Mouse (Mus musculus): ENCODE data around the gene Ten1.

Gene Ten1

DNA sequence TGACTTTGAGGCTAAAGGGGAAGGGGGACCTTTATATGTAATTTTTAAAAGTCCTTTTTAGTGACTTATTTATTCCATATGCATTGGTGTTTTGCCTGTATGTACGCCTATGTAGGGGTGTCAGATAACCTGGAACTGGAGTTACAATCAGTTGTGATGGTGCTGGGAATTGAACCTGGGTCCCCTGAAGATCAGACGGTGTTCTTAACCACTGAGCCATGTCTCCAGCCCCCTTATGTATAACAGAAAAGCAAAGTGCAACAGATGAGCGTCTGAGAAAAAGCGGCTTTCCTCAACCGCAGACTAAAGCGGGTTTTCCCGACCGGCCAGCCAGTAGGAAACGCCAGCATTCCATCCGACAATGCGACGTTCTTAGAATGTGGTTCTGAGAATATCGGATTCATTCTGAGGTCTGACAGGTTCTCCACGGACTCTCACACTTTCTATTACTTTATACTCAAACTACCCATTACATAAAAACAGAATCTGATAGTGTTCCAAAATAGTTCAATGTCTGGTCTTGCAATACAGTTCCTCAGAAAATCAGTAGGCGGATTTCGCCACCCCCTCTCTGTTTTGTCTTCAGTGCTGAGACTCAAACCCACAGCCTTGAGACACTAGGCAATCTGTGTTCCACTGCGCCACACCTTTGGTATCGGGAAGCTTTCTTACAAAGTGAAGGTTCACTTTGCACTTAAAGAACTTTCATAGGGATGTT lies 1.6 kb upstream of the Ten1 start:
- no peak for DNase-seq (ENCODE audit: low spot score in 2 of 2)

DNA sequence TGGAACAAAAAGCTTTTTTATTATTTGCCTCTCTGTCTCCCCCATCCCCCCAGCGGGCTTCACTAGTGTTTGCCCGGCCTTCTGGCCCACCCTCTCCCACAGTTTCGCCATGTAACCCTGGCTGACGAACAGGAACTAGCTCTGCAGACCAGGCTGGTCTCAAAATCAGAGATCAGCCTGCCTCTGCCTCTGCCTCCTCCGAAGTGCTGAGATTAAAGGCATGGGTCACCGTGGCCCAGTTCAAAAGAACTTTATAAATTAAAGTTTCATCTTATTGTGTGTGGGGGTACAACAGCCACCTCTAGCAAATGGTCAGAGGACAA lies 1.1 kb upstream of the Ten1 start:
- no peak for DNase-seq (ENCODE audit: low spot score in 2 of 2)

- DNase-seq (ENCODE audit: low spot score in 2 of 2): no peak
Observed at GRCm38 (mm10) chr11:116198132-116198531, 523 bp upstream of the Ten1 start.

- DNase-seq (ENCODE audit: low spot score in 2 of 2): no peak
Observed at GRCm38 (mm10) chr11:116201151-116201550, 2.5 kb downstream of the Ten1 start.

GRCm38 (mm10) chr11:116203150-116203549 lies 4.5 kb downstream of the Ten1 start:
- no peak for DNase-seq (ENCODE audit: low spot score in 2 of 2)

DNA sequence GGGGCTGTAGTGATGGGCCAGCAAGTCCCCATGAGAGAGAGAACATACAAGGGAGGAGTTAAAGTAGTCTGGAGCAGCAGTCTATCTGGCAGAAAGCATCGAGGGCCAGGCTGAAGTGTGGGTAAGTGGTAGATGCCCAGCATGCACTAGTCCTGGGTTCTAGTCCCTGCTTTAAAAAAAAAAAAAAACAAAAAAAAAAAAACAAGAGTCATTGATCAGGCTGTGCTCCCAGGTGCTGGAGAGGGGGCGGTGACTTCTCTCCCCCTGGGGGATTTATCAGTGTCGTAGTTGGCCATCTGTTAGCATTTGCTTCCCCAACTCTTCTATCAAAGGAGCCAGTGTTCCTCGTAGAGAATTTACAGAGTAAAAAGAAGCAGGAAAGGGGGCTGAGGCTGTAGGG lies 8.0 kb downstream of the Ten1 start:
- no peak for DNase-seq (ENCODE audit: low spot score in 2 of 2)

DNA sequence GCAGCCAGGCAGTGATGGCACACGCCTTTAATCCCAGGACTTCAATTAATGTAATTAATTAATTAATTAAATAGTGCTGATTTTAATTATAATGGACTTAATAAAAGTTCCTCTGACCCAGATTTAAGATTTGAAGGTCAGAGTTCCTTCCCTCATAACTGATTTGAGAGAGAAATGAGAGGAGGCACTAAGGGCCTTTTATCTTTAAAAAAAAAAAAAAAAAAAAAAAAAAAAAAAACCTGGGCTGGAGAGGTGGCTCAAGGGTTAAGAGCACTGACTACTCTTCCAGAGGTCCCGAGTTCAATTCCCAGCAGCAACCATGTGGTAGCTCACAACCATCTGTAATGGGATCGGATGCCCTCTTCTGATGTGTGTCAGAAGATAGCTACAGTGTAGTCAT lies 10.0 kb downstream of the Ten1 start:
- DNase-seq (ENCODE audit: low spot score in 2 of 2): no peak

DNA sequence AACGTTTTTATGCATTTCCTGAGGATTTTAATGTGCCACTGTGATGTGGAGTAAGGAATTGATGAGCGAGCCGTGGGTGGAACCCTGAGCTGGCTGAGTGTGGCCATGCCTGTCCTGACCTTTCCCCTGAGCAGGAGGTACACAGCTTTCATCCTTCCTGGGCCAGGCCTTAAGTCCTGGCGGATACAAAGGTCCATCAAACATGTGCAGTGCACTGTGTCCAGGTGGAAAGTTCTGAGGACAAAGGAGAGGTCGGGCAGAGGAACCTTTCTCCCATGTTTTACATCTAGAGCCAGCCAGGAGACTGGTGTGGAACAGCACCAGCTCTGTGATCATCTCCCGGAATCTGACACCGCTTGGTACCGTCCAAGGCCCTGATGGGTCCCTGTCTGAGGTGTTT lies 10.6 kb downstream of the Ten1 start:
- DNase-seq (ENCODE audit: low spot score in 2 of 2): no peak

- no peak for DNase-seq (ENCODE audit: low spot score in 2 of 2)
Observed at GRCm38 (mm10) chr11:116210696-116211095, 12.0 kb downstream of the Ten1 start.

- DNase-seq (ENCODE audit: low spot score in 2 of 2): no peak
Observed at GRCm38 (mm10) chr11:116212847-116213246, 14.2 kb downstream of the Ten1 start.

- no peak for DNase-seq (ENCODE audit: low spot score in 2 of 2)
Observed at GRCm38 (mm10) chr11:116213877-116214510, 15.3 kb downstream of the Ten1 start.

DNA sequence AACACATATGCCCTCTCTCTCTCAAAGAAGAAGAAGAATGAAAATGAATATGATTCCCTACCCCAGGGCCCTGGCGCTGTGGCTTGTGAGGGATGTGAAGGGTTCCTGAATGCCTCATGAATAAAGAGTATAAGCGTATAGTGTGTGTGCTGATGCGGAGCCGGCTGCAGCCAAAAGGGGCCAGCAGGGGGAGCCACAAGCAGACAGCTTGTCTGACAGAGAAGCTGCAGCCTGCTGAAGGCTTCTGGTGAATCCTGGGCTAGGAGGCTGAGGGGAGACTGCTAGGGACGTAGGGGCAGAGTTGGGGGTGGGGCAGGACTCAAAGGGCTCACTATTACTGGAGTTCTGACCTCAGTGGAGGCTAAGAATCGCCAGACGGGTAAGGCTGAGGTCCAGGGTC lies 16.5 kb downstream of the Ten1 start:
- DNase-seq (ENCODE audit: low spot score in 2 of 2): peak in 1 of 2 experiments; percentile 23

DNA sequence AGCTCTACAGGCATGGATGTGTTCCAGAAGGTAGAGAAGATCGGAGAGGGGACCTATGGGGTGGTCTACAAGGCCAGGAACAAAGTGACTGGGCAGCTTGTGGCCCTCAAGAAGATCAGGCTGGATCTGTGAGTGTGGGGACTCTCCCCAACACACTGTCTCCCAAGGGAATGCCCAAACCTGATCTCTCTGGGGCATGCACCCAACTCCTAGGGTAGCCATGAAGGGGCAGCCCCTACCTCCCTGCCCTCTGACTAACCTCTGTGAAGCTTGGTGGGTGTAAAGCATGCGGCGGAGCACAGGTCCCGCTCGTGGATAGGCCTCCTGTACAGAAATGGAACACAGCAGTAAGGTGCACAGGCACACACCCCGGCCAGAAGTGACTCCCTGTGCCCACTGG lies 17.3 kb downstream of the Ten1 start:
- no peak for DNase-seq (ENCODE audit: low spot score in 2 of 2)

DNA sequence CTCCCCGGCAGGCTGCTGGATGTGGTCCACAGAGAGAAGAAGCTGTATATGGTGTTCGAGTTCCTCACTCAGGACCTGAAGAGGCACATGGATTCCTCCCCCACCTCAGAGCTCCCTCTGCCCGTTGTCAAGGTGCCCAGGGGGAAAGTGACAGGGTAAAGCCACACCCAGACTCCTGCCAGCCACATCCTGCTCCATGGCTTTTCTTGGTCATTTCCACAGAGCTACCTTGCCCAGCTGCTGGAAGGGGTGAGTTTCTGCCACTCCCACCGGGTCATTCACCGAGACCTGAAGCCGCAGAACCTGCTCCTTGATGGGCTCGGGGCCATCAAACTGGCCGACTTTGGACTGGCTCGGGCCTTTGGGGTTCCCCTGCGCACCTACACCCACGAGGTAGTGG lies 17.9 kb downstream of the Ten1 start:
- no peak for DNase-seq (ENCODE audit: low spot score in 2 of 2)

GRCm38 (mm10) chr11:116218263-116218662 lies 19.6 kb downstream of the Ten1 start:
- DNase-seq (ENCODE audit: low spot score in 2 of 2): no peak

- DNase-seq (ENCODE audit: low spot score in 2 of 2): no peak
Observed at GRCm38 (mm10) chr11:116218737-116219400, 20.2 kb downstream of the Ten1 start.

DNA sequence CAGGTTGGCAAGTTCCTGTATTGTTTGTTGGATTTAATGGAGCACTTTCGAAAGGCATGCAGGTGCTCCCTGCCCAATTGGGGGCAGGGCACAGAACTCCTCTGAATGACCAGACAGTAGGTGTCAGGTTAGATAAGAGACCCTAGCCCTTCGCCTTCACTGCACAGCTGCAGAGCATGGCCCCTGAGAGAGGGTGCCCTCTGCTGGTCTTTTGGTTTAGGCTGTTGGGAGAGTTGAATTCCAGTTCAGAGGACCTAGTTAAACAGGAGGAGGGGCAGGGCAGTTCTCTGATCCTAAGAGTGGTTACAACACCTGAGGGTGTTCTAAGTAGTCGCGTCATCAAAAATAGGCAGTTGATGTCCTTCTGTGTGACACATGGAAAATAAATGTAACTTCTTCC lies 21.2 kb downstream of the Ten1 start:
- DNase-seq (ENCODE audit: low spot score in 2 of 2): peak in 1 of 2 experiments; percentile 58

DNA sequence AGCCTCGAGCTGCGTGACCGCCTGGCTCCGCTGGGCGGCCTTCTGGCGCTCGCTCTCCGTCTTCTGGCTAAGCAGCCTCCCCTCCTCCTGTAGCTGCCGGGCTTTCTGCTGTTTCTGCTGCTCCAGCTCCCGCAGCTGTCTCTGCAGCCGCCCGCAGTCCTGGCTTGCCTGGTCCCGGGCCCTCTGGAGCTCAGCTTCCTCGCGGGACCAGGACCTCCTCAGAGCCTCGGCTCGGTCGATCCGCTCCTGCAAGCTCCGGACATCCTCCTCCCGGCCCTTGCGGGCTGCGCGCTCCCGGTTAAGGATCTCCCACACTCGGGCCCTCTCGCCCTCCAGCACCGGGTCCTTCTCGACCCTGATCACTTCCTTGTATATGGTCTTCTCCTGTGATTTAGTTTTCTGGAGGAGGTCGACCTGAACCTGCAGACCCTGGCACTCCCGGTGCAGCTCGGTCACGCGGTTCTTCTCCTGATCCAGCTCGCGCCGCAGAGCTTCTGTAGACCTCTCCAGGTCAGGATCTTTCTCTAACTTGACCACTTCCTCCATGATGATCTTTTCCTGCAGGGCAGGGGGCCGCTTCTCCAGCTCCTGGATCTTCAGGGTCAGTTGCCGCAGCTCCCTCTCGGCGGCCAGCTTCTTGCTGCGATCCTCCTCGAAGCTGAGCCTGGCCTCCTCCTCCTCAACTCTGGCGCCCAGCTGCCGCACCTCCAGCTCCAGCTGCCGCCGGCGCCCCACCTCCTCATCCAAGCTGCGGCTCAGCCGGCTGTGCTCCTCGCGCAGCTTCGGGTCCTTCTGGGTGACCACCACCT lies 23.5 kb downstream of the Ten1 start:
- no peak for DNase-seq (ENCODE audit: low spot score in 2 of 2)

- no peak for DNase-seq (ENCODE audit: low spot score in 2 of 2)
Observed at GRCm38 (mm10) chr11:116222740-116223059, 24.0 kb downstream of the Ten1 start.

GRCm38 (mm10) chr11:116226414-116226813 lies 27.8 kb downstream of the Ten1 start:
- DNase-seq (ENCODE audit: low spot score in 2 of 2): peak; percentile 67 to 84

DNA sequence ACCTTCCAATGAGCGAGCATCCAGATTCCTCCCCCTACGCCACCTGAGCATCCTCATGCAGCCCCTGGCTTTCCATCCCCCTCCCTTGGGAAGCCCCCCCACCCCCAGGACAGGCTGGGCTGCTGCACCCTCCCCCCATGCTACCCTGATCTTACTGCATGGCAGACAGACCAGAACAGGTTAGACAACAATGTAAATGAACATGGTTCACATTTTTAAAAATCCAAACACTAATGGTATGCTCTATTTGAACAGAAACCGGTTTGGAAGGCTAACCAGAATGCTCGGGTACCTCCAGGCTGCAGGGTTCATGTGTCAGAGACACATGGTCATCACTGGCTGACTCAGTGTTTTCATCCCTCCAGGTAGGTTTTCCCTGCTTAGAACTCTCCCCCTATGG lies 30.0 kb downstream of the Ten1 start:
- no peak for DNase-seq (ENCODE audit: low spot score in 2 of 2)

- DNase-seq (ENCODE audit: low spot score in 2 of 2): no peak
Observed at GRCm38 (mm10) chr11:116232427-116232826, 33.8 kb downstream of the Ten1 start.

GRCm38 (mm10) chr11:116234901-116235300 lies 36.2 kb downstream of the Ten1 start:
- no peak for DNase-seq (ENCODE audit: low spot score in 2 of 2)
